Mouse (Mus musculus) left cerebral cortex, postnatal 36 days (tissue): ENCODE data around the gene Tex38. TPM values are rescaled to one million over a fixed set of nuclear protein-coding genes. Genes with fewer than 3 reads are reported as not detected.

Experiments used
- total RNA-seq, 2 experiments: library from RNA; stranded (reverse); gene quantifications; 2 replicates each; pipeline ENCODE4 v1.2.3; 2021

Gene Tex38
- total RNA-seq, 2 experiments from 2014 or later: 0.88 to 1.1 TPM

Other genes starting within 250 kb of the Tex38 start
- gene Cyp4a31, start 217.4 kb downstream of the Tex38 start, total RNA-seq: not detected
- not detected for gene Cyp4a32, start 180.0 kb downstream of the Tex38 start, total RNA-seq
- gene Cyp4b1, start 133.3 kb downstream of the Tex38 start, total RNA-seq: 1 to 10 TPM; 1.7 to 1.8 TPM
- gene Efcab14, start 43.3 kb downstream of the Tex38 start, total RNA-seq: 10 to 100 TPM; 52.1 to 55.5 TPM
- 10 to 100 TPM; 64.5 to 68.2 TPM for gene Atpaf1, start 3.8 kb upstream of the Tex38 start, total RNA-seq
- gene Mob3c, start 47.1 kb upstream of the Tex38 start, total RNA-seq: 1 to 10 TPM; 3.6 to 4.6 TPM
- 10 to 100 TPM; 32.6 to 40.7 TPM for gene Mknk1, start 58.2 kb upstream of the Tex38 start, total RNA-seq
- under 1 TPM in 1 of 2 experiments, not detected in 1; 0.54 TPM for gene Kncn, start 103.4 kb upstream of the Tex38 start, total RNA-seq
- gene 6430628N08Rik, start 109.6 kb upstream of the Tex38 start, total RNA-seq: under 1 TPM in 1 of 2 experiments, not detected in 1; 0.41 TPM
- gene Dmbx1, start 158.9 kb upstream of the Tex38 start, total RNA-seq: not detected
- 10 to 100 TPM; 93.9 to 96.0 TPM for gene Faah, start 236.9 kb upstream of the Tex38 start, total RNA-seq